Mouse (Mus musculus): ENCODE data around the gene Ndufb2. TPM values are rescaled to one million over a fixed set of nuclear protein-coding genes. Genes with fewer than 3 reads are reported as not detected.
A peak's percentile ranks its signal among the peaks of the same experiment; 100 is the strongest.

The Ndufb2 gene
- 10 to 100 TPM; 56.1 to 98.5 (median 65.6) TPM for polyA plus RNA-seq (2017; shearing (Covaris generic))

- ATAC-seq: peak; percentile 99
Measured at GRCm38 (mm10) chr6:39592401-39593214, at the start of gene Ndufb2. Gene Ndufb2 (plus strand): TSS chr6:39592574.

GRCm38 (mm10) chr6:39542631-39543597, 49.5 kb upstream of the Ndufb2 start:
- ATAC-seq: no peak

- no peak for ATAC-seq
Measured at GRCm38 (mm10) chr6:39543769-39544420, 48.5 kb upstream of the Ndufb2 start.

GRCm38 (mm10) chr6:39545474-39545873, 46.9 kb upstream of the Ndufb2 start:
- ATAC-seq: no peak

- no peak for ATAC-seq
Measured at GRCm38 (mm10) chr6:39548030-39548429, 44.3 kb upstream of the Ndufb2 start.

GRCm38 (mm10) chr6:39551981-39552636, 40.3 kb upstream of the Ndufb2 start:
- ATAC-seq: no peak

GRCm38 (mm10) chr6:39554888-39555647, 37.3 kb upstream of the Ndufb2 start:
- no peak for ATAC-seq

GRCm38 (mm10) chr6:39555648-39555945, 36.8 kb upstream of the Ndufb2 start:
- no peak for ATAC-seq

- ATAC-seq: no peak
Measured at GRCm38 (mm10) chr6:39556900-39557659, 35.3 kb upstream of the Ndufb2 start.

GRCm38 (mm10) chr6:39557723-39558261, 34.6 kb upstream of the Ndufb2 start, which contains the start of gene Dennd2a:
Gene Dennd2a (minus strand): TSS chr6:39557867.
- no peak for ATAC-seq

- ATAC-seq: no peak
Measured at GRCm38 (mm10) chr6:39559276-39559939, 33.0 kb upstream of the Ndufb2 start.

GRCm38 (mm10) chr6:39562166-39563015, 30.0 kb upstream of the Ndufb2 start:
- ATAC-seq: peak; percentile 92

GRCm38 (mm10) chr6:39567528-39567927, 24.8 kb upstream of the Ndufb2 start:
- peak; percentile 74 for ATAC-seq

- no peak for ATAC-seq
Measured at GRCm38 (mm10) chr6:39570426-39570825, 21.9 kb upstream of the Ndufb2 start.

- ATAC-seq: peak; percentile 98
Measured at GRCm38 (mm10) chr6:39573791-39574554, 18.4 kb upstream of the Ndufb2 start, which contains the start of gene Adck2. Gene Adck2 (plus strand): TSS chr6:39573873.

GRCm38 (mm10) chr6:39574555-39574869, 17.9 kb upstream of the Ndufb2 start:
- no peak for ATAC-seq

- ATAC-seq: no peak
Measured at GRCm38 (mm10) chr6:39574951-39575350, 17.4 kb upstream of the Ndufb2 start.

GRCm38 (mm10) chr6:39579552-39579951, 12.8 kb upstream of the Ndufb2 start:
- no peak for ATAC-seq

All from inflammation-experienced regulatory T-cells, adult 6 months (primary cell).